Mouse (Mus musculus) limb, embryonic 12.5 days (tissue): ENCODE results near the gene Stk39. TPM values are rescaled to one million over a fixed set of nuclear protein-coding genes. Genes with fewer than 3 reads are reported as not detected.

Experiments used
- ATAC-seq: fragments of 200-750 bp; cut with Nextera tagmentation; 2 replicates; pipeline ENCODE4 v1.8.0; 2017; ENCODE audit warnings: low read depth, moderate TSS enrichment; ENCODE audit not compliant: insufficient number of reproducible peaks, insufficient read depth, low FRiP score, low TSS enrichment
- H3K27ac ChIP-seq: fragments of 300-500 bp; sonication (generic); 2 replicates; pipeline ENCODE4 v1.5.1; 2016; ENCODE audit warnings: mild to moderate bottlenecking, moderate library complexity
- H3K27me3 ChIP-seq: fragments of 300-500 bp; sonication (generic); 2 replicates; pipeline ENCODE4 v1.6.1; 2016; ENCODE audit warnings: mild to moderate bottlenecking, moderate library complexity
- H3K36me3 ChIP-seq: fragments of 300-500 bp; sonication (generic); 2 replicates; pipeline ENCODE4 v1.6.1; 2016; ENCODE audit warnings: mild to moderate bottlenecking, moderate library complexity
- H3K4me1 ChIP-seq: fragments of 300-500 bp; sonication (generic); replicated peaks from 2 replicates; pipeline ENCODE4 v1.6.1; 2016
- H3K4me2 ChIP-seq: fragments of 300-500 bp; sonication (generic); 2 replicates; pipeline ENCODE4 v1.6.1; 2016; ENCODE audit warnings: mild to moderate bottlenecking, moderate library complexity
- H3K4me3 ChIP-seq: fragments of 300-500 bp; sonication (generic); replicated peaks from 2 replicates; pipeline ENCODE4 v1.5.1; 2016; ENCODE audit warnings: mild to moderate bottlenecking
- H3K9ac ChIP-seq: fragments of 300-500 bp; sonication (generic); replicated peaks from 2 replicates; pipeline ENCODE4 v1.6.1; 2016; ENCODE audit warnings: mild to moderate bottlenecking, moderate library complexity
- H3K9me3 ChIP-seq: fragments of 300-500 bp; sonication (generic); 2 replicates; pipeline ENCODE4 v1.6.1; 2016; ENCODE audit warnings: mild to moderate bottlenecking, moderate library complexity
- WGBS: fragments of 180-500 bp; shearing (Covaris S2); methylation state at CpG from one replicate; pipeline ENCODE4 v1.1.7; 2016; 5-methylcytosine and 5-hydroxymethylcytosine counted together
- polyA plus RNA-seq: library from polyadenylated mRNA; unstranded; fragments of >200 nt; fragmentation: Nextera tagmentation; extraction: Ambion mirVana; gene quantifications from 2 replicates; pipeline ENCODE4 v1.2.1, GENCODE M21; 2016

The Stk39 gene
- polyA plus RNA-seq, 1 experiment from 2014 or later = 18.5 TPM

- WGBS = 86% methylated on average over 4 of the region's 4 CpGs
- H3K36me3 ChIP-seq = peaks cover 30% of the 10 kb centered on the region
- no peaks in the 10 kb centered on the region for H3K9me3 ChIP-seq
- H3K4me1 ChIP-seq = no peaks in the 10 kb centered on the region; the same call in 1 of the 2 replicates
- no peak overlapping the region for H3K4me3 ChIP-seq
- H3K4me2 ChIP-seq = no peak overlapping the region
- no peak overlapping the region for H3K9ac ChIP-seq
- no peaks in the 10 kb centered on the region for H3K27me3 ChIP-seq
- ATAC-seq = no peak
- H3K27ac ChIP-seq = no peak overlapping the region
Observed at GRCm38 (mm10) chr2:68301811-68302542, 170.1 kb downstream of the Stk39 start.

DNA sequence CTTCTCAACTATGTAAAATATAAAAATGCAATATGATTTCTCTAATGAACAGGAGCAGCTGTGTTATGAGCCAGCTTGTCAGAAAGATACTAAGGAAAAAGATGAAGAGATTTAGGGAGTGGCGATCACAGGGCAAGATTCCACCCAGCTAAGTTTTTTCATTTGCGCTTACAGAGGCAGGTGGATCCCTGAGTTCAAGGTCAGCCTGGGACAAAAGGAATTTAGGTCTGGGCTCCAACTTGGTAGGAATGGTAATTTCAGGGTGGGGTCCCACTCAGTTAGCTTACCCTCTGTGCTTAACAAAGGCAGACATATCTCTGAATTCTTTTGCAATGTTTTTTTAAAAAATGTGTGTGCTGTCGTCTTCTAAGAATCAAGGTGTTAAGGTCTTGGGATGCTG is 173.7 kb downstream of the Stk39 start:
- no peak for ATAC-seq
- no peaks in the 10 kb centered on the region for H3K9me3 ChIP-seq
- no peaks in the 10 kb centered on the region for H3K27me3 ChIP-seq
- H3K4me2 ChIP-seq = no peak overlapping the region
- H3K9ac ChIP-seq = no peak overlapping the region
- no peaks in the 10 kb centered on the region; the same call in 1 of the 2 replicates for H3K4me1 ChIP-seq
- no peak overlapping the region for H3K4me3 ChIP-seq
- no peak overlapping the region for H3K27ac ChIP-seq
- 96% methylated on average over 3 of the region's 3 CpGs for WGBS
- H3K36me3 ChIP-seq = peaks cover 14% of the 10 kb centered on the region

DNA sequence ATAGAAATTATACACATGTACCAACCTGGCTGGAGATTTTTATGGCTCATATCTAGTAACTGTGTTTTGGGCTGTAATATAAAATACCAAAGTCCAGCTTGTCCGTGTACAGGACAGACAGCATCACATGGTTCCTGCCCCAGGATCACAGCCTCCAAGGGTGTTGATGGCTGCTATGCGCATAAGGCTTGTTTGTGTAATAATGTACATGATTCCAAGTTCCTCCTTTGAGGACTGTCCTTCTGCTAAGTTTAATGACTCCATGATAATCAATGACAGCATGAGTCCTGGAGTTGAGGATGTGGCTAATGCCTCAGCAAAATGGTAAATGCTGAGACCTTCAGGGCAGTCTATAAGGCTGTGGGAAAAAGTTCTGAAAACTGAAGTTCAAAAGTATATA is 174.1 kb downstream of the Stk39 start:
- Histone ChIP-seq H3K9me3 (no peaks in the 10 kb centered on the region), H3K4me3 (no peak overlapping the region), H3K9ac (no peak overlapping the region), H3K4me1 (peaks cover 4% of the 10 kb centered on the region; the same call in 1 of the 2 replicates), H3K36me3 (peaks cover 13% of the 10 kb centered on the region), H3K4me2 (no peak overlapping the region), H3K27me3 (no peaks in the 10 kb centered on the region), H3K27ac (no peak overlapping the region)
- ATAC-seq = no peak
- 93% methylated on average over 2 of the region's 2 CpGs for WGBS

DNA sequence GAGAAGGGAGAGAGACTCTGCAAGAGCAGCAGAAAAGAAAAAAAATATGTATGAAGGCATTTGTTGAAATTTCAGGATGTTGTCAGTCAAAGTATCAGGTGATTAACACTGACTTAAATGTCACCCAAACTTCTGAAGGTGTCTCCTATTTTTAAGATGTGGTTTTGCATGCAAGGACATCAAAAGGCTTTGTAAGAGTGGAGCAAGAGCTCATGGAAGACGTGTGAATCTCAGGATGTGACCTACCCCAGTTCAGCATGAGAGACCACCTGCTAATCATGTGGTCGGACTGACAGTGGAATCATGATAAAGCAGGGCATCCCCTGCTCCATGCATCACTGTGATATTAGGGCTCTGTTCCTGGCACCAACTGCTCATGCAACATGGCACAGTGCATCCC is 175.3 kb downstream of the Stk39 start:
- Histone ChIP-seq H3K27ac (no peak overlapping the region), H3K4me3 (no peak overlapping the region), H3K9me3 (no peaks in the 10 kb centered on the region), H3K36me3 (peaks cover 9% of the 10 kb centered on the region; the same call in 1 of the 2 replicates), H3K27me3 (no peaks in the 10 kb centered on the region), H3K4me1 (peaks cover 14% of the 10 kb centered on the region), H3K9ac (no peak overlapping the region), H3K4me2 (no peak overlapping the region)
- ATAC-seq = no peak
- 82% methylated on average over 2 of the region's 2 CpGs for WGBS

GRCm38 (mm10) chr2:68292539-68293320 is 179.3 kb downstream of the Stk39 start:
- ATAC-seq = peak; percentile 50; the same call in 1 of the 2 replicates
- 35% methylated on average over 16 of the region's 16 CpGs for WGBS
- H3K4me3 ChIP-seq = no peak overlapping the region

GRCm38 (mm10) chr2:68291895-68292294 is 180.2 kb downstream of the Stk39 start:
- Histone ChIP-seq H3K27ac (no peak overlapping the region), H3K4me1 (peaks cover 14% of the 10 kb centered on the region), H3K4me2 (no peak overlapping the region), H3K9me3 (no peaks in the 10 kb centered on the region), H3K27me3 (no peaks in the 10 kb centered on the region), H3K4me3 (no peak overlapping the region), H3K36me3 (no peaks in the 10 kb centered on the region), H3K9ac (no peak overlapping the region)
- WGBS = 40% methylated on average over 5 of the region's 5 CpGs
- no peak for ATAC-seq

More at GRCm38 (mm10) chr2:68292539-68293320, 179.3 kb downstream of the Stk39 start:
- Histone ChIP-seq H3K4me1 (peaks cover 14% of the 10 kb centered on the region), H3K27me3 (no peaks in the 10 kb centered on the region), H3K27ac (no peak overlapping the region), H3K9ac (no peak overlapping the region), H3K9me3 (no peaks in the 10 kb centered on the region), H3K36me3 (no peaks in the 10 kb centered on the region), H3K4me2 (no peak overlapping the region)

GRCm38 (mm10) chr2:68289961-68290360 is 182.1 kb downstream of the Stk39 start:
- ATAC-seq = no peak
- no peaks in the 10 kb centered on the region for H3K9me3 ChIP-seq

GRCm38 (mm10) chr2:68289177-68289576 is 182.9 kb downstream of the Stk39 start:
- H3K9ac ChIP-seq = no peak overlapping the region
- no peak for ATAC-seq
- no peaks in the 10 kb centered on the region for H3K36me3 ChIP-seq
- no peak overlapping the region for H3K27ac ChIP-seq
- H3K27me3 ChIP-seq = no peaks in the 10 kb centered on the region
- H3K4me3 ChIP-seq = no peak overlapping the region
- H3K4me1 ChIP-seq = peaks cover 14% of the 10 kb centered on the region
- no peaks in the 10 kb centered on the region for H3K9me3 ChIP-seq
- H3K4me2 ChIP-seq = no peak overlapping the region
- 67% methylated on average over 10 of the region's 10 CpGs for WGBS

More at GRCm38 (mm10) chr2:68289961-68290360, 182.1 kb downstream of the Stk39 start:
- no peak overlapping the region for H3K4me2 ChIP-seq
- peaks cover 14% of the 10 kb centered on the region for H3K4me1 ChIP-seq
- H3K36me3 ChIP-seq = no peaks in the 10 kb centered on the region
- no peak overlapping the region for H3K27ac ChIP-seq
- no peaks in the 10 kb centered on the region for H3K27me3 ChIP-seq
- 47% methylated on average over 4 of the region's 4 CpGs for WGBS
- no peak overlapping the region for H3K9ac ChIP-seq
- H3K4me3 ChIP-seq = no peak overlapping the region

- Histone ChIP-seq H3K4me2 (no peak overlapping the region), H3K27ac (no peak overlapping the region), H3K4me1 (peaks cover 16% of the 10 kb centered on the region), H3K9ac (no peak overlapping the region), H3K27me3 (no peaks in the 10 kb centered on the region), H3K9me3 (no peaks in the 10 kb centered on the region), H3K36me3 (no peaks in the 10 kb centered on the region), H3K4me3 (no peak overlapping the region)
- WGBS = 94% methylated on average over 10 of the region's 10 CpGs
- no peak for ATAC-seq
Observed at GRCm38 (mm10) chr2:68288106-68288505, 184.0 kb downstream of the Stk39 start.

DNA sequence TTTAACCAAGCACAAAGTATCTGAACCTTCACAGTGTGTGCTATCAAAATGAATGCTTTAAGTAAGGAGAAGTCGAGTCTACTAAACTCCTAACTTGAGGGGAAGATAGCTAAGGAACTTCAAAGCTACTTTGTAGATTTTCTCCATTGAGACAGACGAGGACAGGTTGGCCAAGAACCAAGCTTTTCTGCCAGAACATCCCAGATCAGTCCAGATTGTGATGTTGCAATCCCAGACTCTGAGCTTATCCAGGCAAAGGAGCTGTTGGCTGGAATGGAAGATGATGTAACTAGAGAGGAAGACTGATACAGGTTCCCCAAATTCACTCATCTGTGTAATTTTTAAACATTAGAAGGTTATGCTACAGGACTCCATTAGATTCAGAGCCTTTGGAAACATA is 187.7 kb downstream of the Stk39 start:
- Histone ChIP-seq H3K4me3 (no peak overlapping the region), H3K9me3 (no peaks in the 10 kb centered on the region), H3K27ac (no peak overlapping the region), H3K9ac (no peak overlapping the region), H3K27me3 (no peaks in the 10 kb centered on the region), H3K36me3 (peaks cover 6% of the 10 kb centered on the region; the same call in 1 of the 2 replicates), H3K4me1 (peaks cover 9% of the 10 kb centered on the region), H3K4me2 (no peak overlapping the region)
- WGBS = 87% methylated on average over 2 of the region's 2 CpGs
- no peak for ATAC-seq

DNA sequence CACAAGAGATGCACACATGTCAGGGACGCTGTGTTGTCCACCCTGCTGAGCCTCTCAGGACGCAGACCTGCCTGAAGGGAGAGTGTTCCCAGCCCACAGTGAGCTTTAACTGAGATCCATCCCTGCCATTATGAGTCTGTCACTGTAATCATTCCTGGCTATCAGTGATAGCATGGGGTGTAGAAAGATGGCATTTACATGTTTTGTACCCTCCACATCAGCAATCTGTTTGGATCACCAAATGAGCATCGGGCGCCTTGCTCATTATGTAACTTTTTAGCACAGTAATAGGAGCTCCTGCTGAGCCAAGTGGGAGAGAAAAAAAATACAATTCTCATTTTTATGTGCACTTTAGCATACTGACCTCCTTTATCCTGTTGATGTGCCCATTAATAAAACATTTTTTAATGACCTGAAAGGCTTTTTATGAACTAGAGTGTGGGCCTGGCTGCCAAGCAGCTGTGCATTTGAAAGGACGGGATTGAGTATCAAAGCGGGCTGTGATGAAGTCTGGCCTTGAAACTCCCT is 189.0 kb downstream of the Stk39 start:
- Histone ChIP-seq H3K27ac (0 out of 2 replicates have a peak overlapping the region, but pooled peaks have one; percentile 17), H3K9me3 (no peaks in the 10 kb centered on the region), H3K4me1 (peaks cover 9% of the 10 kb centered on the region), H3K9ac (no peak overlapping the region), H3K4me3 (no peak overlapping the region), H3K36me3 (peaks cover 6% of the 10 kb centered on the region; the same call in 1 of the 2 replicates), H3K27me3 (no peaks in the 10 kb centered on the region), H3K4me2 (no peak overlapping the region)
- ATAC-seq = 0 out of 2 replicates have a peak, but pooled peaks have one; percentile 59
- 65% methylated on average over 6 of the region's 6 CpGs for WGBS
